In the genomic region with DNA sequence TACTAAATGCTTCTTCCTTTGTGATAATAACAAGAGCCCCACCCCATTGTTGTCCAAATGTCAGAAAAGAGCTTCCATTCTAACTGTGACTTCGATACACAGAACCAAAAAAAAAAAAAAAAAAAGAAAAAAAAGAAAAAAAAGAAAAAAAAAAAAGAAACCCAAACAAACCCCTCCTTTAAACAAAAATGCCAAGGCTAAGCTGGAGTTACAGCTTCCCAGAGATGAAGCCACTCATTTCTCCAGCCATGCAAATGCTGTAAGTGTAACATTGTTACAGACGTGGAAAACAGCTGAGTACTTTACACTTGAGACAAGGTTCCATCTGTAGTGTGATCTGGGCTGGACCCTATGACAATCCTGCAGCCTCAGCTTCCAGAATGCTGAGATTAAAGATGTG, we compare ENCODE assay signal across 9 mouse cellular contexts. TPM values are rescaled to one million over a fixed set of nuclear protein-coding genes. Genes with fewer than 3 reads are reported as not detected.
A peak's percentile ranks its signal among the peaks of the same experiment; 100 is the strongest.
DNase-seq lines count a peak whose midpoint lies in the region; ATAC-seq lines count a peak whose summit lies in the region.
"Had no signal": no experiment of that assay in that cellular context is flagged by ENCODE, and none has a peak within 500 bp of the region (broad histone marks: within the 10 kb centered on the region; RNA-seq: fewer than 3 reads in every experiment).

No protein-coding gene starts in this region.

- H3K4me2 ChIP-seq in kidney, embryonic 14.5 days (replicated peaks; ENCODE audit: low read depth, low read length), result peak overlapping the region; percentile 78
- peak overlapping the region; percentile 38 for H3K4me2 ChIP-seq in embryonic facial prominence, embryonic 11.5 days (ENCODE audit: low read depth, low read length)
- peak overlapping the region; percentile 68 for H3K4me2 ChIP-seq in intestine, embryonic 15.5 days (replicated peaks)
- peak overlapping the region; percentile 93 for H3K4me2 ChIP-seq in midbrain, embryonic 16.5 days (ENCODE audit: low read length)

- WGBS in kidney, embryonic 14.5 days, result 14% methylated on average over 2 of the region's 2 CpGs
- 36% methylated on average over 2 of the region's 2 CpGs for WGBS in embryonic facial prominence, embryonic 11.5 days
- WGBS in intestine, embryonic 15.5 days, result 17% methylated on average over 2 of the region's 2 CpGs
- WGBS in midbrain, embryonic 16.5 days, result 21% methylated on average over 2 of the region's 2 CpGs

- H3K27me3 ChIP-seq in kidney, embryonic 14.5 days (ENCODE audit: control insufficient read depth, insufficient read depth, low read length), result no peaks in the 10 kb centered on the region
- H3K27me3 ChIP-seq in embryonic facial prominence, embryonic 11.5 days (ENCODE audit: control insufficient read depth, insufficient read depth, low read length), result no peaks in the 10 kb centered on the region
- no peaks in the 10 kb centered on the region for H3K27me3 ChIP-seq in intestine, embryonic 15.5 days (replicated peaks)
- no peaks in the 10 kb centered on the region for H3K27me3 ChIP-seq in midbrain, embryonic 16.5 days (ENCODE audit: control insufficient read depth, insufficient read depth, low read depth, low read length)

- peak overlapping the region; percentile 70 for H3K9ac ChIP-seq in kidney, embryonic 14.5 days (ENCODE audit: low read depth, low read length)
- H3K9ac ChIP-seq in embryonic facial prominence, embryonic 11.5 days (replicated peaks; ENCODE audit: low read length), result peak overlapping the region; percentile 72
- peak overlapping the region; percentile 62 for H3K9ac ChIP-seq in intestine, embryonic 15.5 days
- no peak overlapping the region for H3K9ac ChIP-seq in midbrain, embryonic 16.5 days (ENCODE audit: low read depth, low read length)

- no peak for DNase-seq in kidney, adult 11 months
- no peak for DNase-seq in embryonic facial prominence, embryonic 11.5 days (ENCODE audit: low spot score)
- no peak for DNase-seq in right cerebral cortex, adult 18-20 months
- DNase-seq in cerebellum, adult 9-11 months, result no peak
- DNase-seq: cerebellum, adult 2 months had no signal

- no peak for ATAC-seq in kidney, embryonic 14.5 days (ENCODE audit: low FRiP score, low TSS enrichment)
- no peak for ATAC-seq in embryonic facial prominence, embryonic 11.5 days (replicated peaks; ENCODE audit: insufficient number of reproducible peaks, low FRiP score, low TSS enrichment, low read depth)
- no peak for ATAC-seq in intestine, embryonic 15.5 days
- no peak for ATAC-seq in midbrain, embryonic 16.5 days
- ATAC-seq in megakaryocyte-erythroid progenitor cell, adult 5-6 weeks (replicated peaks; ENCODE audit: low FRiP score, low TSS enrichment, poor library complexity, severe bottlenecking), result no peak

- H3K4me3 ChIP-seq in kidney, embryonic 14.5 days (ENCODE audit: low read length), result peak overlapping the region; percentile 80
- H3K4me3 ChIP-seq in embryonic facial prominence, embryonic 11.5 days (ENCODE audit: low read depth, low read length), result peak overlapping the region; percentile 62
- peak overlapping the region; percentile 51 for H3K4me3 ChIP-seq in intestine, embryonic 15.5 days (replicated peaks)
- H3K4me3 ChIP-seq in midbrain, embryonic 16.5 days (ENCODE audit: low read depth, low read length), result peak overlapping the region; percentile 63

- H3K9me3 ChIP-seq in kidney, embryonic 14.5 days (ENCODE audit: control insufficient read depth, low read length), result no peaks in the 10 kb centered on the region
- H3K9me3 ChIP-seq in embryonic facial prominence, embryonic 11.5 days (replicated peaks; ENCODE audit: control insufficient read depth, low read length), result no peaks in the 10 kb centered on the region
- H3K9me3 ChIP-seq in intestine, embryonic 15.5 days, result no peaks in the 10 kb centered on the region
- H3K9me3 ChIP-seq in midbrain, embryonic 16.5 days (replicated peaks; ENCODE audit: control insufficient read depth, low read length, poor library complexity, severe bottlenecking), result no peaks in the 10 kb centered on the region

- H3K27ac ChIP-seq in kidney, embryonic 14.5 days (ENCODE audit: low read depth, low read length), result peak overlapping the region; percentile 99; the same call in 1 of the 2 replicates
- H3K27ac ChIP-seq in embryonic facial prominence, embryonic 11.5 days (replicated peaks; ENCODE audit: low read depth, low read length), result peak overlapping the region; percentile 68; the same call in 1 of the 2 replicates
- H3K27ac ChIP-seq in intestine, embryonic 15.5 days, result peak overlapping the region; percentile 97; the same call in 1 of the 2 replicates
- H3K27ac ChIP-seq in midbrain, embryonic 16.5 days (ENCODE audit: low read length), result no peak overlapping the region

- H3K36me3 ChIP-seq in kidney, embryonic 14.5 days (ENCODE audit: control insufficient read depth, insufficient read depth, low read length), result peaks cover 37% of the 10 kb centered on the region
- peaks cover 17% of the 10 kb centered on the region for H3K36me3 ChIP-seq in embryonic facial prominence, embryonic 11.5 days (replicated peaks; ENCODE audit: control insufficient read depth, insufficient read depth, low read depth, low read length)
- peaks cover 23% of the 10 kb centered on the region for H3K36me3 ChIP-seq in intestine, embryonic 15.5 days
- H3K36me3 ChIP-seq in midbrain, embryonic 16.5 days (ENCODE audit: control insufficient read depth, insufficient read depth, low read length), result peaks cover 4% of the 10 kb centered on the region; the same call in 1 of the 2 replicates

- peaks cover 29% of the 10 kb centered on the region for H3K4me1 ChIP-seq in kidney, embryonic 14.5 days (ENCODE audit: control insufficient read depth, insufficient read depth, low read length)
- peaks cover 5% of the 10 kb centered on the region for H3K4me1 ChIP-seq in embryonic facial prominence, embryonic 11.5 days (ENCODE audit: control insufficient read depth, insufficient read depth, low read length)
- peaks cover 22% of the 10 kb centered on the region for H3K4me1 ChIP-seq in intestine, embryonic 15.5 days (replicated peaks)
- peaks cover 23% of the 10 kb centered on the region for H3K4me1 ChIP-seq in midbrain, embryonic 16.5 days (ENCODE audit: control insufficient read depth, insufficient read depth, low read length)

RNA-seq across cellular contexts. Expression of a gene that starts 1.1 kb away (rescaled TPM):
- polyA plus RNA-seq in kidney, embryonic 14.5 days (2014; fragmentation: Nextera tagmentation; extraction: Ambion mirVana), result 632 and 773 TPM in 2 replicates
- 648 and 668 TPM in 2 replicates for polyA plus RNA-seq in embryonic facial prominence, embryonic 11.5 days (2014; fragmentation: Nextera tagmentation; extraction: Ambion mirVana)
- polyA plus RNA-seq in intestine, embryonic 15.5 days (2015; fragmentation: Nextera tagmentation; extraction: Ambion mirVana), result 383 and 386 TPM in 2 replicates
- polyA plus RNA-seq in midbrain, embryonic 16.5 days (2015; fragmentation: Nextera tagmentation; extraction: Ambion mirVana), result 77.1 and 86.2 TPM in 2 replicates
- total RNA-seq in megakaryocyte-erythroid progenitor cell, adult 5-6 weeks (2014; fragmentation: Nextera tagmentation), result 185 and 237 TPM in 2 replicates
- 127 and 184 TPM in 2 replicates for total RNA-seq in megakaryocyte-erythroid progenitor cell, adult 5-6 weeks (2017)

RNA-seq across cellular contexts. Expression of a gene that starts 1.1 kb away (rescaled TPM):
- 42.8 and 64.0 TPM in 2 replicates for polyA plus RNA-seq in kidney, embryonic 14.5 days (2014; fragmentation: Nextera tagmentation; extraction: Ambion mirVana)
- 43.6 and 53.0 TPM in 2 replicates for polyA plus RNA-seq in embryonic facial prominence, embryonic 11.5 days (2014; fragmentation: Nextera tagmentation; extraction: Ambion mirVana)
- polyA plus RNA-seq in intestine, embryonic 15.5 days (2015; fragmentation: Nextera tagmentation; extraction: Ambion mirVana), result 85.6 and 87.3 TPM in 2 replicates
- polyA plus RNA-seq in midbrain, embryonic 16.5 days (2015; fragmentation: Nextera tagmentation; extraction: Ambion mirVana), result 13.2 and 14.9 TPM in 2 replicates
- total RNA-seq in megakaryocyte-erythroid progenitor cell, adult 5-6 weeks (2014; fragmentation: Nextera tagmentation), result 95.9 and 113 TPM in 2 replicates
- 40.2 and 68.5 TPM in 2 replicates for total RNA-seq in megakaryocyte-erythroid progenitor cell, adult 5-6 weeks (2017)

RNA-seq across cellular contexts. Expression of a gene that starts 5.5 kb away (rescaled TPM):
- polyA plus RNA-seq in kidney, embryonic 14.5 days (2014; fragmentation: Nextera tagmentation; extraction: Ambion mirVana), result 19.6 and 24.9 TPM in 2 replicates
- polyA plus RNA-seq in embryonic facial prominence, embryonic 11.5 days (2014; fragmentation: Nextera tagmentation; extraction: Ambion mirVana), result 23.8 and 24.4 TPM in 2 replicates
- 32.9 and 33.3 TPM in 2 replicates for polyA plus RNA-seq in intestine, embryonic 15.5 days (2015; fragmentation: Nextera tagmentation; extraction: Ambion mirVana)
- 35.4 and 39.1 TPM in 2 replicates for polyA plus RNA-seq in midbrain, embryonic 16.5 days (2015; fragmentation: Nextera tagmentation; extraction: Ambion mirVana)
- 24.8 and 27.7 TPM in 2 replicates for total RNA-seq in megakaryocyte-erythroid progenitor cell, adult 5-6 weeks (2014; fragmentation: Nextera tagmentation)
- total RNA-seq in megakaryocyte-erythroid progenitor cell, adult 5-6 weeks (2017), result 10.7 and 12.6 TPM in 2 replicates

RNA-seq across cellular contexts. Expression of a gene that starts 12.9 kb away (rescaled TPM):
- 45.7 and 53.0 TPM in 2 replicates for polyA plus RNA-seq in kidney, embryonic 14.5 days (2014; fragmentation: Nextera tagmentation; extraction: Ambion mirVana)
- 55.8 and 56.5 TPM in 2 replicates for polyA plus RNA-seq in embryonic facial prominence, embryonic 11.5 days (2014; fragmentation: Nextera tagmentation; extraction: Ambion mirVana)
- polyA plus RNA-seq in intestine, embryonic 15.5 days (2015; fragmentation: Nextera tagmentation; extraction: Ambion mirVana), result 32.7 and 33.2 TPM in 2 replicates
- 47.6 and 48.7 TPM in 2 replicates for polyA plus RNA-seq in midbrain, embryonic 16.5 days (2015; fragmentation: Nextera tagmentation; extraction: Ambion mirVana)
- total RNA-seq in megakaryocyte-erythroid progenitor cell, adult 5-6 weeks (2014; fragmentation: Nextera tagmentation), result 38.5 and 42.2 TPM in 2 replicates
- 9.6 and 19.9 TPM in 2 replicates for total RNA-seq in megakaryocyte-erythroid progenitor cell, adult 5-6 weeks (2017)

RNA-seq across cellular contexts. Expression of a gene that starts 14.5 kb away (rescaled TPM):
- not detected in 2 replicates for polyA plus RNA-seq in kidney, embryonic 14.5 days (2014; fragmentation: Nextera tagmentation; extraction: Ambion mirVana)
- 0.80 TPM in 1 of 2 replicates, not detected in the other for polyA plus RNA-seq in embryonic facial prominence, embryonic 11.5 days (2014; fragmentation: Nextera tagmentation; extraction: Ambion mirVana)
- not detected in 2 replicates for polyA plus RNA-seq in intestine, embryonic 15.5 days (2015; fragmentation: Nextera tagmentation; extraction: Ambion mirVana)
- polyA plus RNA-seq in midbrain, embryonic 16.5 days (2015; fragmentation: Nextera tagmentation; extraction: Ambion mirVana), result 1.4 TPM in 1 of 2 replicates, not detected in the other
- total RNA-seq in megakaryocyte-erythroid progenitor cell, adult 5-6 weeks (2014; fragmentation: Nextera tagmentation), result 3.5 and 3.6 TPM in 2 replicates
- total RNA-seq in megakaryocyte-erythroid progenitor cell, adult 5-6 weeks (2017), result not detected in 2 replicates

Comparison
In these comparisons a context has a peak if more than half of its experiments do, and no peak if none do; other contexts are left out.
1. H3K4me2 ChIP-seq: peak in every context shown above with its lines; median percentile 93 in midbrain, embryonic 16.5 days; 78 in kidney, embryonic 14.5 days; 68 in intestine, embryonic 15.5 days; 38 in embryonic facial prominence, embryonic 11.5 days.